Mouse (Mus musculus) erythroblast, embryonic 14.5 days (primary cell): ENCODE measurements around the gene Entpd7. TPM values are rescaled to one million over a fixed set of nuclear protein-coding genes. Genes with fewer than 3 reads are reported as not detected.
A peak's percentile ranks its signal among the peaks of the same experiment; 100 is the strongest.

Experiments
- H3K27me3 ChIP-seq: 2 replicates; pipeline ENCODE4 v1.6.1; 2012; ENCODE audit warnings: inconsistent platforms; ENCODE audit not compliant: control insufficient read depth
- H3K36me3 ChIP-seq: 2 replicates; pipeline ENCODE4 v1.6.1; 2012; ENCODE audit warnings: mild to moderate bottlenecking, inconsistent platforms; ENCODE audit not compliant: control insufficient read depth
- H3K4me1 ChIP-seq: 2 replicates; pipeline ENCODE4 v1.6.1; 2012; ENCODE audit warnings: inconsistent platforms; ENCODE audit not compliant: control insufficient read depth
- H3K4me3 ChIP-seq: replicated peaks from 2 replicates; pipeline ENCODE3; 2012; ENCODE audit warnings: moderate library complexity, mild to moderate bottlenecking, inconsistent platforms
- H3K9me3 ChIP-seq: 2 replicates; pipeline ENCODE4 v1.6.1; 2012; ENCODE audit warnings: low read length, inconsistent platforms, mixed read lengths; ENCODE audit not compliant: control insufficient read depth
- GATA1 ChIP-seq: IDR thresholded peaks from 2 replicates; pipeline ENCODE4 v1.6.1; 2012; ENCODE audit warnings: low read length, inconsistent platforms, mixed read lengths
- TAL1 ChIP-seq: IDR thresholded peaks from 3 replicates; pipeline ENCODE4 v1.6.1; 2012; ENCODE audit warnings: low read length, inconsistent platforms, mixed read lengths
- polyA plus RNA-seq: library from polyadenylated mRNA; stranded (reverse); fragments of >175 nt; gene quantifications from 2 replicates; pipeline ENCODE4 v1.2.3, GENCODE M21; 2012

Entpd7 gene
- polyA plus RNA-seq, 1 experiment = 0.04 TPM

- Histone ChIP-seq H3K9me3 (no peaks in the 10 kb centered on the region), H3K4me1 (peaks cover 11% of the 10 kb centered on the region), H3K4me3 (no peak overlapping the region), H3K36me3 (peaks cover 21% of the 10 kb centered on the region), H3K27me3 (no peaks in the 10 kb centered on the region)
- TF ChIP-seq TAL1 (no peak), GATA1 (no peak)
Observed at GRCm38 (mm10) chr19:43730037-43730428, 40.6 kb downstream of the Entpd7 start.

- TF ChIP-seq GATA1 (no peak), TAL1 (no peak)
- peaks cover 23% of the 10 kb centered on the region for H3K36me3 ChIP-seq
Observed at GRCm38 (mm10) chr19:43731157-43731556, 41.7 kb downstream of the Entpd7 start.

GRCm38 (mm10) chr19:43738409-43738808, 48.9 kb downstream of the Entpd7 start:
- TF ChIP-seq TAL1 = no peak
- no peak for TF ChIP-seq GATA1
- Histone ChIP-seq H3K36me3 (peaks cover 91% of the 10 kb centered on the region), H3K27me3 (no peaks in the 10 kb centered on the region), H3K9me3 (no peaks in the 10 kb centered on the region), H3K4me3 (no peak overlapping the region), H3K4me1 (no peaks in the 10 kb centered on the region)

More at GRCm38 (mm10) chr19:43731157-43731556, 41.7 kb downstream of the Entpd7 start:
- Histone ChIP-seq H3K9me3 (no peaks in the 10 kb centered on the region), H3K27me3 (no peaks in the 10 kb centered on the region), H3K4me3 (no peak overlapping the region), H3K4me1 (peaks cover 9% of the 10 kb centered on the region)

- no peaks in the 10 kb centered on the region for H3K27me3 ChIP-seq
- no peak overlapping the region for H3K4me3 ChIP-seq
- no peaks in the 10 kb centered on the region for H3K9me3 ChIP-seq
- H3K36me3 ChIP-seq = peaks cover 93% of the 10 kb centered on the region
- H3K4me1 ChIP-seq = no peaks in the 10 kb centered on the region
- TF ChIP-seq TAL1 (no peak), GATA1 (no peak)
Observed at GRCm38 (mm10) chr19:43743401-43743800, 53.9 kb downstream of the Entpd7 start.

GRCm38 (mm10) chr19:43745740-43746139, 56.3 kb downstream of the Entpd7 start:
- H3K9me3 ChIP-seq = no peaks in the 10 kb centered on the region
- H3K36me3 ChIP-seq = peaks cover 91% of the 10 kb centered on the region
- TF ChIP-seq TAL1 = no peak
- no peak for TF ChIP-seq GATA1
- H3K4me3 ChIP-seq = no peak overlapping the region
- no peaks in the 10 kb centered on the region for H3K27me3 ChIP-seq
- no peaks in the 10 kb centered on the region; the same call in 1 of the 2 replicates for H3K4me1 ChIP-seq

- peaks cover 78% of the 10 kb centered on the region for H3K36me3 ChIP-seq
- TF ChIP-seq TAL1 = no peak
- TF ChIP-seq GATA1 = no peak
- peaks cover 10% of the 10 kb centered on the region for H3K4me1 ChIP-seq
- no peaks in the 10 kb centered on the region for H3K27me3 ChIP-seq
- H3K9me3 ChIP-seq = no peaks in the 10 kb centered on the region
- H3K4me3 ChIP-seq = no peak overlapping the region
Observed at GRCm38 (mm10) chr19:43747877-43748276, 58.4 kb downstream of the Entpd7 start.

- H3K36me3 ChIP-seq = peaks cover 60% of the 10 kb centered on the region
- no peaks in the 10 kb centered on the region for H3K9me3 ChIP-seq
- peaks cover 21% of the 10 kb centered on the region for H3K4me1 ChIP-seq
- TF ChIP-seq GATA1 (peak; percentile 50), TAL1 (no peak)
- no peak overlapping the region for H3K4me3 ChIP-seq
- no peaks in the 10 kb centered on the region for H3K27me3 ChIP-seq
Observed at GRCm38 (mm10) chr19:43750008-43750407, 60.5 kb downstream of the Entpd7 start.

GRCm38 (mm10) chr19:43752489-43753225, 63.2 kb downstream of the Entpd7 start, which contains the start of the genes Cutc and Cox15:
TSS of gene Cutc (plus strand) at chr19:43752996.
TSS of gene Cox15 (minus strand) at chr19:43753000.
- Histone ChIP-seq H3K4me1 (peaks cover 21% of the 10 kb centered on the region), H3K9me3 (no peaks in the 10 kb centered on the region), H3K4me3 (peak within 1 kb of the TSS; percentile 93), H3K36me3 (peaks cover 36% of the 10 kb centered on the region), H3K27me3 (no peaks in the 10 kb centered on the region)
- TF ChIP-seq TAL1 = no peak
- TF ChIP-seq GATA1 = no peak

GRCm38 (mm10) chr19:43753226-43753835, 63.9 kb downstream of the Entpd7 start:
- Histone ChIP-seq H3K4me1 (peaks cover 21% of the 10 kb centered on the region), H3K27me3 (no peaks in the 10 kb centered on the region), H3K36me3 (peaks cover 29% of the 10 kb centered on the region), H3K4me3 (peak overlapping the region; percentile 93), H3K9me3 (no peaks in the 10 kb centered on the region)
- TF ChIP-seq GATA1 = no peak
